8 mouse cellular contexts compared by ENCODE assay signal in genomic region chr16:77593828-77594421, GRCm38 (mm10). TPM values are rescaled to one million over a fixed set of nuclear protein-coding genes. Genes with fewer than 3 reads are reported as not detected.
DNase-seq lines count a peak whose midpoint lies in the region; ATAC-seq lines count a peak whose summit lies in the region.

No protein-coding gene starts in this region.

- H3K27me3 ChIP-seq in heart, embryonic 13.5 days (replicated peaks) = no peaks in the 10 kb centered on the region
- H3K27me3 ChIP-seq in lung, embryonic 16.5 days (ENCODE audit: control insufficient read depth, insufficient read depth, low read depth, low read length) = no peaks in the 10 kb centered on the region

- H3K9ac ChIP-seq in heart, embryonic 13.5 days = peak overlapping the region; percentile 45
- peak overlapping the region; percentile 49; the same call in 1 of the 2 replicates for H3K9ac ChIP-seq in lung, embryonic 16.5 days (ENCODE audit: low read length)

- 0 out of 2 replicates have a peak, but pooled peaks cover 3% of the 10 kb centered on the region for H3K9me3 ChIP-seq in heart, embryonic 13.5 days
- H3K9me3 ChIP-seq in lung, embryonic 16.5 days (ENCODE audit: control insufficient read depth, low read length) = no peaks in the 10 kb centered on the region

- peak; percentile 11 for DNase-seq in embryo, embryonic 11 days
- DNase-seq in embryo, embryonic 10 days (ENCODE audit: low spot score) = no peak
- DNase-seq in fibroblast of lung, adult 2 months (ENCODE audit: low read depth) = peak; percentile 68
- DNase-seq in kidney, postnatal 4 days = peak; percentile 68 to 74
- DNase-seq in retina, postnatal 7 days (ENCODE audit: low read depth, low spot score) = peak; percentile 14
- no peak for DNase-seq in spleen, adult 12 weeks (ENCODE audit: low spot score)

- peaks cover 13% of the 10 kb centered on the region for H3K36me3 ChIP-seq in heart, embryonic 13.5 days
- H3K36me3 ChIP-seq in lung, embryonic 16.5 days (ENCODE audit: control insufficient read depth, insufficient read depth, low read length) = no peaks in the 10 kb centered on the region

- H3K4me3 ChIP-seq in heart, embryonic 13.5 days = peak overlapping the region; percentile 34
- peak overlapping the region; percentile 26 for H3K4me3 ChIP-seq in lung, embryonic 16.5 days (ENCODE audit: low read length)

- H3K27ac ChIP-seq in heart, embryonic 13.5 days (replicated peaks) = peak overlapping the region; percentile 81
- peak overlapping the region; percentile 80 for H3K27ac ChIP-seq in lung, embryonic 16.5 days (ENCODE audit: low read length)

- H3K4me2 ChIP-seq in heart, embryonic 13.5 days = peak overlapping the region; percentile 63
- H3K4me2 ChIP-seq in lung, embryonic 16.5 days (ENCODE audit: low read depth, low read length) = peak overlapping the region; percentile 42

- no peak for ATAC-seq in heart, embryonic 13.5 days (ENCODE audit: extremely low read depth, insufficient number of reproducible peaks, low FRiP score, low TSS enrichment)
- ATAC-seq in lung, embryonic 16.5 days (ENCODE audit: low read depth) = peak; percentile 83

- WGBS in heart, embryonic 13.5 days = 18% methylated on average over 12 of the region's 12 CpGs
- 23% methylated on average over 12 of the region's 12 CpGs for WGBS in lung, embryonic 16.5 days

- H3K4me1 ChIP-seq in heart, embryonic 13.5 days = peaks cover 20% of the 10 kb centered on the region
- H3K4me1 ChIP-seq in lung, embryonic 16.5 days (replicated peaks; ENCODE audit: control insufficient read depth, insufficient read depth, low read length) = peaks cover 3% of the 10 kb centered on the region; the same call in 1 of the 2 replicates

RNA-seq across cellular contexts. Expression of gene Gm11146, which starts 8.0 kb away (rescaled TPM):
- polyA plus RNA-seq in heart, embryonic 13.5 days (2015; fragmentation: Nextera tagmentation; extraction: Ambion mirVana) = not detected in 2 replicates
- not detected in 2 replicates for polyA plus RNA-seq in lung, embryonic 16.5 days (2015; fragmentation: Nextera tagmentation; extraction: Ambion mirVana)

Comparison
In these comparisons a context has a peak if more than half of its experiments do, and no peak if none do; other contexts are left out.
1. DNase-seq: peak in embryo, embryonic 11 days (single experiment), fibroblast of lung, adult 2 months (single experiment), kidney, postnatal 4 days (2 of 2) and retina, postnatal 7 days (single experiment); none in embryo, embryonic 10 days (single experiment) and spleen, adult 12 weeks (single experiment).